Mouse (Mus musculus): ENCODE data around the gene Uox.

GRCm38 (mm10) chr3:146586616-146587015 is 16.4 kb downstream of the Uox start:
- TF ChIP-seq CTCF (IDR thresholded peaks at IDR 0.05; ENCODE audit: extremely low read depth, insufficient read depth, insufficient read length, insufficient replicate concordance), result no peak
- no peak for TF ChIP-seq POLR2A (IDR thresholded peaks at IDR 0.05; ENCODE audit: low read depth, low read length)
